Mouse (Mus musculus): ENCODE measurements around the gene Limch1. TPM values are rescaled to one million over a fixed set of nuclear protein-coding genes. Genes with fewer than 3 reads are reported as not detected.

Gene Limch1
- polyA plus RNA-seq (2014; fragmentation: Illumina TruSeq; extraction: RNeasy Lipid Tissue Mini Kit (QIAGEN cat#74804); ENCODE audit: low read depth, low replicate concordance), result 35.0 TPM

GRCm38 (mm10) chr5:66745390-66745995, at the start of gene Limch1:
Limch1 (plus strand) TSS chr5:66745827.

GRCm38 (mm10) chr5:67098733-67099323, 353.2 kb downstream of the Limch1 start, which contains the start of gene Phox2b:
Phox2b (minus strand) TSS chr5:67099301.

Other genes with a start within 250 kb of the Limch1 start
- gene Apbb2, start 127.0 kb upstream of the Limch1 start, polyA plus RNA-seq (2014; fragmentation: Illumina TruSeq; extraction: RNeasy Lipid Tissue Mini Kit (QIAGEN cat#74804); ENCODE audit: low read depth, low replicate concordance), result 23.7 TPM
- 0.65 TPM for gene Uchl1, start 69.7 kb upstream of the Limch1 start, polyA plus RNA-seq (2014; fragmentation: Illumina TruSeq; extraction: RNeasy Lipid Tissue Mini Kit (QIAGEN cat#74804); ENCODE audit: low read depth, low replicate concordance)